Mouse (Mus musculus) megakaryocyte, embryonic 14.5 days (primary cell): Measurements from ENCODE around the gene Rmi2.

Experiments
- FLI1 ChIP-seq: IDR thresholded peaks from 2 replicates; pipeline ENCODE4 v1.6.1; 2012; ENCODE audit warnings: low read length, inconsistent platforms, mixed read lengths
- GATA1 ChIP-seq: IDR thresholded peaks from 3 replicates; pipeline ENCODE4 v1.6.1; 2012; ENCODE audit warnings: mixed read lengths, low read length, inconsistent platforms, borderline replicate concordance

GRCm38 (mm10) chr16:10819966-10820365, 14.9 kb upstream of the Rmi2 start:
- TF ChIP-seq GATA1, result no peak
- TF ChIP-seq FLI1, result no peak
